Mouse (Mus musculus) ES-E14 (cell line): ENCODE measurements around the gene Mob3b. TPM values are rescaled to one million over a fixed set of nuclear protein-coding genes. Genes with fewer than 3 reads are reported as not detected.

Experiments used
- DNase-seq: peaks from one replicate; pipeline ENCODE4 v3.0.0-alpha.2; 2013; ENCODE audit warnings: low read depth, low spot score
- H3K27ac ChIP-seq: 2 replicates; pipeline ENCODE4 v1.5.1; 2012; ENCODE audit warnings: low read depth, mild to moderate bottlenecking, low read length, moderate library complexity, mixed read lengths; ENCODE audit not compliant: poor library complexity, insufficient read depth, severe bottlenecking
- H3K36me3 ChIP-seq: 2 replicates; pipeline ENCODE4 v1.6.1; 2012; ENCODE audit warnings: mild to moderate bottlenecking, low read length, moderate library complexity, mixed read lengths; ENCODE audit not compliant: control insufficient read depth, poor library complexity, insufficient read depth, severe bottlenecking
- H3K4me1 ChIP-seq, 2 experiments: fragments of 150-350 bp in 1 of 2; sonication (generic) in 1 of 2; 2 replicates each; pipeline ENCODE4 v1.6.1; 2012; ENCODE audit warnings: low read length in 2 of 2, mild to moderate bottlenecking in 1 of 2, mixed read lengths in 1 of 2; ENCODE audit not compliant: control insufficient read depth in 2 of 2, insufficient read depth in 2 of 2, poor library complexity in 1 of 2
- H3K4me3 ChIP-seq, 2 experiments: fragments of 150-350 bp in 1 of 2; sonication (generic) in 1 of 2; 2 replicates each; pipeline ENCODE4 v1.5.1; 2012; ENCODE audit warnings: low read length in 2 of 2, low read depth in 1 of 2, mild to moderate bottlenecking in 1 of 2, mixed read lengths in 1 of 2; ENCODE audit not compliant: insufficient read depth in 1 of 2, poor library complexity in 1 of 2, severe bottlenecking in 1 of 2
- H3K9ac ChIP-seq: 2 replicates; pipeline ENCODE4 v1.6.1; 2012; ENCODE audit warnings: low read depth, mild to moderate bottlenecking, low read length, mixed read lengths; ENCODE audit not compliant: poor library complexity, insufficient read depth, severe bottlenecking
- H3K9me3 ChIP-seq: fragments of 150-350 bp; sonication (generic); 2 replicates; pipeline ENCODE4 v1.6.1; 2012; ENCODE audit warnings: low read depth, mild to moderate bottlenecking, low read length; ENCODE audit not compliant: control insufficient read depth, insufficient read depth
- CHD2 ChIP-seq: IDR thresholded peaks from 2 replicates; pipeline ENCODE4 v1.6.1; 2014; ENCODE audit warnings: mild to moderate bottlenecking, low read depth, low read length, inconsistent platforms
- HCFC1 ChIP-seq: IDR thresholded peaks from 2 replicates; pipeline ENCODE4 v1.6.1; 2012; ENCODE audit warnings: low read length, inconsistent platforms, borderline replicate concordance; ENCODE audit not compliant: insufficient read depth
- MAFK ChIP-seq: IDR thresholded peaks from 2 replicates; pipeline ENCODE4 v1.6.1; 2014; ENCODE audit warnings: mild to moderate bottlenecking, low read depth, low read length, inconsistent platforms; ENCODE audit not compliant: insufficient read depth
- ZC3H11A ChIP-seq: IDR thresholded peaks from 2 replicates; pipeline ENCODE4 v1.6.1; 2012; ENCODE audit warnings: low read depth, mild to moderate bottlenecking, inconsistent platforms, low read length, borderline replicate concordance
- ZNF384 ChIP-seq: IDR thresholded peaks from 2 replicates; pipeline ENCODE4 v1.6.1; 2012; ENCODE audit warnings: low read depth, low read length, inconsistent platforms
- in situ Hi-C, 2 experiments: fragments of 600-800 bp; cut with MboI; formaldehyde crosslinking; loops; one replicate each; pipeline ENCODE4 v1.15.1; 2025; ENCODE audit warnings: low sequenced_read_pairs in 2 of 2, inconsistent platforms in 1 of 2; ENCODE audit not compliant: unreplicated experiment in 2 of 2
- total RNA-seq: library from RNA; depleted of rRNA; stranded (reverse); fragments of 300-350 nt; gene quantifications from 2 replicates; pipeline ENCODE4 v1.2.3, GENCODE M21; 2012

Mob3b gene
- total RNA-seq, 1 experiment = 8.3 TPM

DNA sequence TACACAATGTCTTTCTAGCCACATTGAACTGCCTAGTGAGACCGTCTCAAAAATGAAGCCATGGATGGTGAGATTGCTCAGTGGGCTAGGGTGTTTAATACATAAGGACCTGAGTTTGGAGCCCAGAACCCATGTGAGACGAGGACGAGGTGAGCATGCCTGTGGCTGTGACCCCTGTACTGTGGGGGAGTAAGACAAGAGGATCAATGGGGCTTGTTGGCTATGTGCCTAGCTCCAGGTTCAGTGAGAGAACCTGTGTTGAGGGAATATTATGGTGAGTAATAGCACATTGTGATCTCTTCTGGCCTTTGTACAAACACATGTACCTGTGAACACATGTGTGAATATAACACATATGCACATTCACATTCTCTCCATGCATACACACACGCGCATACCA, 116.4 kb downstream of the Mob3b start:
- in situ Hi-C loops = no loop called here
- no peak for DNase-seq
- H3K9ac ChIP-seq = no peak overlapping the region
- H3K4me1 ChIP-seq = peaks cover 0 to 2% of the 10 kb centered on the region in 2 experiments; a peak in 1 of 4 replicates
- H3K27ac ChIP-seq = no peak overlapping the region
- TF ChIP-seq CHD2 = no peak
- TF ChIP-seq MAFK = no peak
- TF ChIP-seq ZC3H11A = no peak
- no peak for TF ChIP-seq HCFC1
- TF ChIP-seq ZNF384 = no peak
- no peaks in the 10 kb centered on the region for H3K36me3 ChIP-seq
- H3K9me3 ChIP-seq = no peaks in the 10 kb centered on the region
- H3K4me3 ChIP-seq = no peak overlapping the region

GRCm38 (mm10) chr4:35040306-35040705, 117.0 kb downstream of the Mob3b start:
- TF ChIP-seq CHD2 (no peak), MAFK (no peak), ZC3H11A (no peak), ZNF384 (no peak)
- Histone ChIP-seq H3K9me3 (no peaks in the 10 kb centered on the region), H3K27ac (no peak overlapping the region), H3K36me3 (no peaks in the 10 kb centered on the region), H3K4me3 (no peak overlapping the region), H3K4me1 (peaks cover 0 to 2% of the 10 kb centered on the region in 2 experiments; a peak in 1 of 4 replicates), H3K9ac (no peak overlapping the region)
- in situ Hi-C loops = no loop called here
- no peak for DNase-seq

DNA sequence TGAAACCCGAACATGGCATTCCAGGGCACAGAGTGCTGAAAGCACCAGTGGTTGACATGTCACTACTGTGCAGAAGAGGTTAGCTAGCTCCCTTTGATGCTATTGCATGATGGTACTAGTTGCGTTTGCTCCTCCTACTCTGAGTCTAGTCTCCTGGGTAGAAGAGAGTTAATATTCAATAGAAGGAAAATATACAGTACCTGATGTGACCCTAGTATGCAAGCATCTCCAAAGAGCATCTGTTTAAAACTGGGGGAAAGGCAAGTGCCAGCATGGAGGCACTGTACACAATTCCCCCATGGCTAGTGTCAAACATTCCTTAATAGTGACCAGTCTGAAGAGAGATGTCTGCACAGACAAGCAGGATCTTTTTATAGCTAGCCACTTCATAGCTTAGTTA, 119.5 kb downstream of the Mob3b start:
- no peak overlapping the region for H3K27ac ChIP-seq
- H3K4me3 ChIP-seq = no peak overlapping the region
- in situ Hi-C loops = no loop called here
- TF ChIP-seq ZNF384 (no peak), MAFK (no peak), HCFC1 (no peak), CHD2 (no peak), ZC3H11A (no peak)
- H3K36me3 ChIP-seq = no peaks in the 10 kb centered on the region
- H3K4me1 ChIP-seq = peaks cover 0 to 4% of the 10 kb centered on the region in 2 experiments; a peak in 2 of 4 replicates
- H3K9me3 ChIP-seq = no peaks in the 10 kb centered on the region
- H3K9ac ChIP-seq = no peak overlapping the region
- no peak for DNase-seq

GRCm38 (mm10) chr4:35034504-35035290, 122.6 kb downstream of the Mob3b start:
- no peak overlapping the region for H3K4me3 ChIP-seq
- in situ Hi-C loops = no loop called here
- TF ChIP-seq ZC3H11A (no peak), MAFK (no peak), ZNF384 (no peak), CHD2 (no peak), HCFC1 (no peak)
- H3K4me1 ChIP-seq = peaks cover 0 to 3% of the 10 kb centered on the region in 2 experiments; a peak in 1 of 4 replicates
- no peaks in the 10 kb centered on the region for H3K36me3 ChIP-seq
- no peak for DNase-seq
- no peaks in the 10 kb centered on the region for H3K9me3 ChIP-seq
- no peak overlapping the region for H3K27ac ChIP-seq
- no peak overlapping the region for H3K9ac ChIP-seq

GRCm38 (mm10) chr4:35032758-35033157, 124.5 kb downstream of the Mob3b start:
- no peaks in the 10 kb centered on the region for H3K9me3 ChIP-seq
- no peaks in the 10 kb centered on the region for H3K36me3 ChIP-seq
- H3K27ac ChIP-seq = no peak overlapping the region
- no peak overlapping the region for H3K4me3 ChIP-seq
- in situ Hi-C loops = no loop called here
- TF ChIP-seq MAFK (no peak), CHD2 (no peak), ZNF384 (no peak), HCFC1 (no peak), ZC3H11A (no peak)
- H3K9ac ChIP-seq = no peak overlapping the region
- no peak for DNase-seq
- peaks cover 0 to 3% of the 10 kb centered on the region in 2 experiments; a peak in 1 of 4 replicates for H3K4me1 ChIP-seq
